Mouse (Mus musculus) bone marrow macrophage, adult 2 months (primary cell): Measurements from ENCODE around the gene Mdk.

Experiments used
- CTCF ChIP-seq: IDR thresholded peaks from 2 replicates; pipeline ENCODE4 v1.5.1; 2012; ENCODE audit warnings: low read depth, mild to moderate bottlenecking, low read length, moderate library complexity
- POLR2A ChIP-seq: IDR thresholded peaks from 2 replicates; pipeline ENCODE4 v1.6.1; 2012; ENCODE audit warnings: mild to moderate bottlenecking, low read depth, low read length, borderline replicate concordance

GRCm38 (mm10) chr2:91953825-91954224 is 21.7 kb upstream of the Mdk start:
- TF ChIP-seq CTCF = no peak
- TF ChIP-seq POLR2A = no peak
